Mouse (Mus musculus) Patski (cell line): ENCODE measurements around the gene Slc9a9. TPM values are rescaled to one million over a fixed set of nuclear protein-coding genes. Genes with fewer than 3 reads are reported as not detected.

ENCODE experiments used
- ATAC-seq: fragments of 100-300 bp; one replicate; pipeline ENCODE4 v1.8.0; 2021
- CTCF ChIA-PET: fragments of 350-600 bp; sonication (Branson Sonifier 250); formaldehyde crosslinking; loops from one replicate; lab custom pipeline; 2022; ENCODE audit warnings: inconsistent platforms; lab: Charles Lee
- POLR2A ChIA-PET: fragments of 350-600 bp; sonication (Branson Sonifier 250); formaldehyde crosslinking; loops from one replicate; lab custom pipeline; 2022; ENCODE audit warnings: antibody characterized with exemption, inconsistent platforms; lab: Charles Lee
- DNase-seq: peaks from one replicate; pipeline ENCODE4 v3.0.0-alpha.2; 2011; ENCODE audit warnings: low read depth, low spot score
- H3K27me3 ChIP-seq: fragments of 371-371 bp; one replicate; pipeline ENCODE4 v1.5.1; 2021
- CTCF ChIP-seq: fragments of 100-300 bp; IDR thresholded peaks from one replicate; pipeline ENCODE4 v1.5.1; 2021
- in situ Hi-C: fragments of 300-500 bp; cut with MboI; formaldehyde crosslinking; loops from 3 replicates; pipeline ENCODE4 v1.11.1; 2018; ENCODE audit warnings: low pct_unique_long_range_greater_than_20kb, mixed read lengths
- polyA plus RNA-seq: library from polyadenylated mRNA; unstranded; gene quantifications from one replicate; pipeline ENCODE4 v1.2.3, GENCODE M21; 2021

The Slc9a9 gene
- polyA plus RNA-seq, 1 experiment from 2014 or later = 1.1 TPM

GRCm38 (mm10) chr9:94653827-94654226 is 15.9 kb upstream of the Slc9a9 start:
- ChIA-PET CTCF (no interaction called here), POLR2A (no interaction called here)
- TF ChIP-seq CTCF = no peak
- in situ Hi-C loops = no loop called here
- no peak for ATAC-seq
- DNase-seq = no peak
- H3K27me3 ChIP-seq = peaks cover 4% of the 10 kb centered on the region

GRCm38 (mm10) chr9:94656265-94656664 is 13.4 kb upstream of the Slc9a9 start:
- in situ Hi-C loops = no loop called here
- ATAC-seq (no peak), DNase-seq (no peak)
- peaks cover 4% of the 10 kb centered on the region for H3K27me3 ChIP-seq
- TF ChIP-seq CTCF = no peak
- ChIA-PET POLR2A (no interaction called here), CTCF (no interaction called here)

- ChIA-PET POLR2A (no interaction called here), CTCF (no interaction called here)
- ATAC-seq (no peak), DNase-seq (no peak)
- no peak for TF ChIP-seq CTCF
- no peaks in the 10 kb centered on the region for H3K27me3 ChIP-seq
- in situ Hi-C loops = no loop called here
Measured at GRCm38 (mm10) chr9:94659401-94660152, 10.1 kb upstream of the Slc9a9 start.

DNA sequence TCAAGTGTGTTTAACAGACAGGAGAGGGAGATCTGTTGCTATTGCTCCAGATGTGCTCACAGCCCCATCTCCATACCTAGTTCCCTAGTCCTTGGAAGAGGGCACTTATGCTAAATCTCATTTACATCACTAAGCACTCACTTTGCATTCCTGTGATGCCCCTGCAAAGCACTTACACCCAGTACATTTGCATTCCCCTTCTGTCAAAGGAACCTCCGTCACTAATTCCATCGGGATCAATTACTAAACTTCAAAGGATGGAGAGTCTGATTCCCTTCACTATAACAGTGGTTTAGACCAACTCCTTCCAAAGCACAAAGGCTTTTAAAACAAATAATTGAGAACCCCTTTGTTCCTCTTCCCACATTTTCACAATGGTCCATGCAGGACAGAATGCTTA is 7.9 kb upstream of the Slc9a9 start:
- ATAC-seq (no peak), DNase-seq (no peak)
- in situ Hi-C loops = no loop called here
- CTCF ChIA-PET = no interaction called here
- H3K27me3 ChIP-seq = no peaks in the 10 kb centered on the region
- POLR2A ChIA-PET = no interaction called here
- TF ChIP-seq CTCF = no peak

GRCm38 (mm10) chr9:94665248-94665647 is 4.5 kb upstream of the Slc9a9 start:
- no peak for TF ChIP-seq CTCF
- ATAC-seq (no peak), DNase-seq (no peak)
- in situ Hi-C loops = no loop called here
- CTCF ChIA-PET = no interaction called here
- POLR2A ChIA-PET = no interaction called here
- no peaks in the 10 kb centered on the region for H3K27me3 ChIP-seq

DNA sequence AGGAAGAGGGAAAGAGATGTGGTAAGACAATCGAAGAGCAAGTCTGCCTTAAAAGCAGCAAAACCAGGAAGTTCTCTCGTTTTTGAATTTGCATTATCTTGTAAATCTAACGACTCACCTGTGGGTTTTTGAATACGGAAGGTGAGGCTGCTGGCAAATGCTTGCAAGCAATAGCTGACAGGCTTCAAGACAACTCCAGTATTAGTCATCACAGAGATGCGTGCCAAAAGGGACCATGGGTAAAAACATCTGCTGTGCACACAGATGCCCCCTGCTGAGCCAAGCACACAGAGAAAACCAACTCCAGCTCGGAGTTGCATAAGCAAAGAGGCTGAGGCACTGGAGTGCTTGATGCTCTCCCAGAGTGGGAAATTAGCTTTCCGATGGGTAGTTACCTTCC is 1.1 kb upstream of the Slc9a9 start:
- ChIA-PET POLR2A (no interaction called here), CTCF (interaction anchor here (1.0 to 2.2 kb wide), 3 partner anchors 10 to 21 kb away, joined by 4 to 11 read pairs (median 5); no protein-coding TSS in a partner anchor)
- ATAC-seq (peak; percentile 72), DNase-seq (peak; percentile 54)
- TF ChIP-seq CTCF = no peak
- in situ Hi-C loops = no loop called here
- H3K27me3 ChIP-seq = no peaks in the 10 kb centered on the region

DNA sequence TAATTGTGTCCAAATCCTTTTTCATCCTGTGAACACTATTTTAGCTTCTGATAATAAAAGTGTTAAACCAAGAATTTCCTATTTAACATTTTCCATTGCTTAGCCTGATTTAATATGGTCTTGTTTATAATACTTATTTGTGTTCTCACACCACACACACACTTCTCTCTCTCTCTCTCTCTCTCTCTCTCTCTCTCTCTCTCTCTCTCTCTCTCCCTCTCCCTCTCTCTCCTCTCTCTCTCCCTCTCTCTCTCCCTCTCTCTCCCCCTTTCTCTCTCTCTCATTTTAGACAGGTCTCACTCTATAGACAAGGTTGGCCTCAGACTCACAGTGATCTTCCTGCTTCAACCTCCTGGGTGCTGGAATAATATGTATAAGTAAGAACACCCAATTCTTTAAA is 995 bp downstream of the Slc9a9 start:
- ChIA-PET CTCF (interaction anchor here (0.9 to 1.2 kb wide), 2 partner anchors 9 to 13 kb away, joined by 3 to 4 read pairs; no protein-coding TSS in a partner anchor), POLR2A (interaction anchor here (0.6 kb wide), 1 partner anchor 61 kb away, joined by 3 read pairs; no protein-coding TSS in a partner anchor)
- in situ Hi-C loops = no loop called here
- no peaks in the 10 kb centered on the region for H3K27me3 ChIP-seq
- no peak for DNase-seq
- ATAC-seq = peak; percentile 67
- no peak for TF ChIP-seq CTCF

DNA sequence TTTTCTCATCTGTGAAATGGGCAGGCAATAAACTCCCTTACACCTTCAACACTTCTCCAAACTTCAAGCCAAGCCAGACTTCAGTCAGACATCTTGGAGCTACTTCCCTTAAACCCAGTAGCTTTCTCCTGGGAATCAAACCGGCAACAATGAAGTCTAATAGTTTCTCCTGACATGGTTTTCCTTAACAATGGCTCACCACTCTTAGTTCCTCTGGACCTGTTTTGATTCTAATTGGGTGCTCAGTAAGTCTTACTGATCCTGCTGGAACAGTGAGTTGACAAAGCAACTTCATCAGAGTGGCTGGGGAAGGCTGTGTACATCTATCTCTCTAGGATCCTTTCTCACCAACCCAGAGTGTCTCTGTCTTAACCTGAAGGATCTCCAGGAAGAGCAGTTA is 5.0 kb downstream of the Slc9a9 start:
- no peak for ATAC-seq
- DNase-seq = no peak
- POLR2A ChIA-PET = no interaction called here
- TF ChIP-seq CTCF = no peak
- in situ Hi-C loops = no loop called here
- H3K27me3 ChIP-seq = no peaks in the 10 kb centered on the region
- CTCF ChIA-PET = interaction anchor here (0.9 to 3.7 kb wide), 2 partner anchors 11 to 13 kb away, joined by 3 to 13 read pairs; no protein-coding TSS in a partner anchor

DNA sequence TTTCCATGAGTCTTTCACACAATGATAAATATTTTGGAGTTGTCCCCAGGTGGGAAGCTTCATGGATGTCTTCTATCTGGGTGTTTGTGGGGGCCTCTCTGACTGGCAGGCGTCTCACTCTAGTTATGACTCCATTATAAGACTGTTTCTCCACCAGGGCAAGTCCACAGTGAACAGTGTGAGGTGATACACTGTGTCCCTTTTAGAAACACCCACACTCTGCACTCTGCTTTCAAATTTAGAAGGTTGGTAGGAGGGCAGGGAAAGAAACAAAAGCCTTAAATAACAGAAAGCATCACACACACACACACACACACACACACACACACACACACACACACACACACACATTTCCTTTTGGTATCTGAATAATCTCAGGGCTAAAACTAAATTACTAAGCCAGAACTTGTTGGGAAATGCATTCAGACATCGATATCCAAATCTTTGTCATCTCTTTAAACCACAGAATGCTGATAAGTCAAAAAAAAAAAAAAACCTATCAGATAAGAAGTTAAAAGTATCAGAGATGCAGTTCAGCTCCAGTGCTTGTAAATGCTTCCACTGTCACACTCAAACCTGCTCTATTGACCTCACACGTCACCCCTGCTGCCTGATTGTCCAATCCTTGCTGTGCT is 8.4 kb downstream of the Slc9a9 start:
- no peaks in the 10 kb centered on the region for H3K27me3 ChIP-seq
- DNase-seq = no peak
- no peak for ATAC-seq
- in situ Hi-C loops = no loop called here
- no peak for TF ChIP-seq CTCF
- ChIA-PET POLR2A (interaction anchor here (0.7 kb wide), 1 partner anchor 1628 kb away, joined by 3 read pairs; no protein-coding TSS in a partner anchor), CTCF (no interaction called here)

GRCm38 (mm10) chr9:94680468-94681094 is 10.9 kb downstream of the Slc9a9 start:
- ChIA-PET CTCF (interaction anchor here (1.6 to 2.2 kb wide), 2 partner anchors 13 to 20 kb away, joined by 5 to 6 read pairs; no protein-coding TSS in a partner anchor), POLR2A (no interaction called here)
- in situ Hi-C loops = loop anchor here (10.0 kb wide), 1 partner anchor 136 kb away; no protein-coding TSS in a partner anchor
- H3K27me3 ChIP-seq = no peaks in the 10 kb centered on the region
- ATAC-seq = no peak
- no peak for TF ChIP-seq CTCF
- no peak for DNase-seq
